Mouse (Mus musculus): ENCODE results near the gene Lpin3. TPM values are rescaled to one million over a fixed set of nuclear protein-coding genes. Genes with fewer than 3 reads are reported as not detected.

The Lpin3 gene
- polyA plus RNA-seq, 1 experiment from 2014 or later = 16.5 TPM

- Histone ChIP-seq H3K4me1 (replicated peaks; ENCODE audit: control insufficient read depth, insufficient read depth, low read length) (0 out of 2 replicates have a peak, but pooled peaks cover 2% of the 10 kb centered on the region), H3K36me3 (ENCODE audit: control insufficient read depth, insufficient read depth) (peaks cover 8% of the 10 kb centered on the region), H3K4me2 (replicated peaks; ENCODE audit: low read depth) (no peak overlapping the region), H3K27ac (ENCODE audit: low read depth, low read length) (no peak overlapping the region; the same call in 1 of the 2 replicates), H3K9me3 (ENCODE audit: control insufficient read depth) (no peaks in the 10 kb centered on the region), H3K4me3 (ENCODE audit: low read depth, low read length) (no peak overlapping the region), H3K9ac (ENCODE audit: low read depth, low read length) (no peak overlapping the region), H3K27me3 (replicated peaks; ENCODE audit: control insufficient read depth, insufficient read depth, low read length) (no peaks in the 10 kb centered on the region)
- no peak for ATAC-seq
- 50% methylated on average over 5 of the region's 5 CpGs for WGBS
- TF ChIP-seq CTCF (IDR thresholded peaks at IDR 0.05; ENCODE audit: low read depth) = no peak
These were observed 10.6 kb downstream of the Lpin3 start for GRCm38 (mm10) chr2:160891045-160891444.

GRCm38 (mm10) chr2:160891697-160892096 lies 11.2 kb downstream of the Lpin3 start:
- H3K27me3 ChIP-seq (replicated peaks; ENCODE audit: control insufficient read depth, insufficient read depth, low read length) = no peaks in the 10 kb centered on the region
- H3K9ac ChIP-seq (ENCODE audit: low read depth, low read length) = no peak overlapping the region
- 0 out of 2 replicates have a peak, but pooled peaks cover 2% of the 10 kb centered on the region for H3K4me1 ChIP-seq (replicated peaks; ENCODE audit: control insufficient read depth, insufficient read depth, low read length)
- WGBS = 66% methylated on average over 9 of the region's 9 CpGs
- no peak overlapping the region for H3K4me2 ChIP-seq (replicated peaks; ENCODE audit: low read depth)
- ATAC-seq = peak; percentile 9; the same call in 1 of the 2 replicates
- no peak for TF ChIP-seq CTCF (IDR thresholded peaks at IDR 0.05; ENCODE audit: low read depth)
- peaks cover 13% of the 10 kb centered on the region for H3K36me3 ChIP-seq (ENCODE audit: control insufficient read depth, insufficient read depth)
- H3K27ac ChIP-seq (ENCODE audit: low read depth, low read length) = no peak overlapping the region
- no peak overlapping the region for H3K4me3 ChIP-seq (ENCODE audit: low read depth, low read length)
- no peaks in the 10 kb centered on the region for H3K9me3 ChIP-seq (ENCODE audit: control insufficient read depth)

DNA sequence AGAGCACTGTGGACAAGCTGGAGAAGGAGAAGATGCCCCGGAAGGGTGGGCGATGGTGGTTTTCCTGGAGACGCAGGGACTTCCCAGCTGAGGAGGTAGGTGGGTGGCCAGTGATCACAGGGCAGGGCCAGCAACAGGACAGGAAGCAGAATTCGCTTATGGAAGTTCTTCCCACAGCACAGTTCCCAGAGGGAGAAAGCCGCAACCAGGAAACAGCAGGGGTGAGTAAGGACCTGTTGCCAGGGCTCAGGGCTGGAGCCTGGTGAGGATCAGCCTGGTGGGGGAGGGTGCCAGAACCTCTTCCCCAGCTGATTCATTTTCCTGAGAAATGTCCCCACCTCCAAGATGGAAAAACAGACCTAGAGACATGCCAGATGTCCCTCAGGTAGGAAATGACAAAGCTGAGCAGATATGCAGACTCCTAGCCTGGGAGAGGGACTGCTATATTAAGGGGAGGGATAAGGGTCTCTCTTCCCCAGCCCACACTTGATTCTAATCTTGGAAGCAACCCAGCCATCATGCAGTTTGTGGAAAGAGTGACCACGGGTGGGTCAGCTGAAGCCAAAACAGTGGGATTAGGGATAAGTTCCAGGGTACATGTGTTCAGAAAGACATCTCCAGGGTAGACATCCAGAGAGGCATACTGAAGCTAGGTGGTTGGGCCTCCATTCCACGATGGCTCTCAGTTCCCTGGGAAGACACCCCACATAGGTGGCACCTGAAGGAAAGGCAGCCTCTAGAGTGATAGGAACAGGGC lies 21.4 kb downstream of the Lpin3 start:
- H3K4me1 ChIP-seq (replicated peaks; ENCODE audit: control insufficient read depth, insufficient read depth, low read length) = no peaks in the 10 kb centered on the region
- no peaks in the 10 kb centered on the region for H3K9me3 ChIP-seq (ENCODE audit: control insufficient read depth)
- H3K27me3 ChIP-seq (replicated peaks; ENCODE audit: control insufficient read depth, insufficient read depth, low read length) = no peaks in the 10 kb centered on the region
- no peak overlapping the region for H3K4me3 ChIP-seq (ENCODE audit: low read depth, low read length)
- H3K9ac ChIP-seq (ENCODE audit: low read depth, low read length) = no peak overlapping the region
- no peak overlapping the region for H3K27ac ChIP-seq (ENCODE audit: low read depth, low read length)
- H3K36me3 ChIP-seq (ENCODE audit: control insufficient read depth, insufficient read depth) = peaks cover 31% of the 10 kb centered on the region
- no peak for ATAC-seq
- TF ChIP-seq CTCF (IDR thresholded peaks at IDR 0.05; ENCODE audit: low read depth) = no peak
- WGBS = 75% methylated on average over 7 of the region's 7 CpGs
- no peak overlapping the region for H3K4me2 ChIP-seq (replicated peaks; ENCODE audit: low read depth)

GRCm38 (mm10) chr2:160905301-160905700 lies 24.8 kb downstream of the Lpin3 start:
- Histone ChIP-seq H3K27ac (ENCODE audit: low read depth, low read length) (no peak overlapping the region), H3K9me3 (ENCODE audit: control insufficient read depth) (no peaks in the 10 kb centered on the region), H3K27me3 (replicated peaks; ENCODE audit: control insufficient read depth, insufficient read depth, low read length) (no peaks in the 10 kb centered on the region), H3K9ac (ENCODE audit: low read depth, low read length) (no peak overlapping the region), H3K4me3 (ENCODE audit: low read depth, low read length) (no peak overlapping the region), H3K36me3 (ENCODE audit: control insufficient read depth, insufficient read depth) (peaks cover 9% of the 10 kb centered on the region), H3K4me1 (replicated peaks; ENCODE audit: control insufficient read depth, insufficient read depth, low read length) (no peaks in the 10 kb centered on the region), H3K4me2 (replicated peaks; ENCODE audit: low read depth) (no peak overlapping the region)
- ATAC-seq = no peak
- TF ChIP-seq CTCF (IDR thresholded peaks at IDR 0.05; ENCODE audit: low read depth) = no peak
- 94% methylated on average over 12 of the region's 12 CpGs for WGBS

GRCm38 (mm10) chr2:160906101-160906500 lies 25.6 kb downstream of the Lpin3 start:
- WGBS = 75% methylated on average over 5 of the region's 5 CpGs
- TF ChIP-seq CTCF (IDR thresholded peaks at IDR 0.05; ENCODE audit: low read depth) = no peak
- no peak overlapping the region for H3K4me3 ChIP-seq (ENCODE audit: low read depth, low read length)
- no peaks in the 10 kb centered on the region for H3K4me1 ChIP-seq (replicated peaks; ENCODE audit: control insufficient read depth, insufficient read depth, low read length)
- no peak overlapping the region for H3K4me2 ChIP-seq (replicated peaks; ENCODE audit: low read depth)
- no peak overlapping the region for H3K9ac ChIP-seq (ENCODE audit: low read depth, low read length)
- ATAC-seq = no peak
- peaks cover 3% of the 10 kb centered on the region; the same call in 1 of the 2 replicates for H3K27me3 ChIP-seq (replicated peaks; ENCODE audit: control insufficient read depth, insufficient read depth, low read length)
- H3K36me3 ChIP-seq (ENCODE audit: control insufficient read depth, insufficient read depth) = peaks cover 5% of the 10 kb centered on the region
- no peaks in the 10 kb centered on the region for H3K9me3 ChIP-seq (ENCODE audit: control insufficient read depth)
- H3K27ac ChIP-seq (ENCODE audit: low read depth, low read length) = no peak overlapping the region

DNA sequence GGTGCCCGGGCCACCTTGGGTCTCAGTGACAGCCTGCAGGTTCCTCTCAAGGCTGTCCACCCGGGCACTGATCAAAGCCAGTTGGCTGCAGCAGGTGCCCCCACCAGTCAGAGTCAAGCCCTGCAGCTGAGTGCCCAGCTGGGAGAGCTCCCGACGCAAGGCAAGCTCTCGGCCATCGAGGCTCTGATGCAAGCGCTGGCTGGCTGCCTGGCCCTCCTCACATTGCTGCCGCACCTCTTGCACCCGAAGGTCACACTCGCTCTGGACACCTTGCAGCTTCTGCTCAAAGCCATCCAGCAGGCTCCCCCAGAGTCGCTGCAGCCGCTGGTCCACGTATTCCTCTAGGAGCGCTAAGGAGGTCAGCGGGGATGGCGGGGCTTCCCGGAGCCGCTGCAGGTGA lies 28.1 kb downstream of the Lpin3 start:
- H3K27me3 ChIP-seq (replicated peaks; ENCODE audit: control insufficient read depth, insufficient read depth, low read length) = peaks cover 16% of the 10 kb centered on the region
- no peak overlapping the region for H3K9ac ChIP-seq (ENCODE audit: low read depth, low read length)
- 59% methylated on average over 18 of the region's 18 CpGs for WGBS
- no peak overlapping the region for H3K27ac ChIP-seq (ENCODE audit: low read depth, low read length)
- no peaks in the 10 kb centered on the region for H3K4me1 ChIP-seq (replicated peaks; ENCODE audit: control insufficient read depth, insufficient read depth, low read length)
- H3K4me3 ChIP-seq (ENCODE audit: low read depth, low read length) = no peak overlapping the region
- no peak for TF ChIP-seq CTCF (IDR thresholded peaks at IDR 0.05; ENCODE audit: low read depth)
- H3K4me2 ChIP-seq (replicated peaks; ENCODE audit: low read depth) = no peak overlapping the region
- no peaks in the 10 kb centered on the region for H3K9me3 ChIP-seq (ENCODE audit: control insufficient read depth)
- ATAC-seq = no peak
- H3K36me3 ChIP-seq (ENCODE audit: control insufficient read depth, insufficient read depth) = peaks cover 5% of the 10 kb centered on the region; the same call in 1 of the 2 replicates
